Mouse (Mus musculus) cerebellum, adult 18-20 months (tissue): ENCODE results near the gene Top3a.

Experiments used
- DNase-seq, 2 experiments: peaks; one replicate each; pipeline ENCODE4 v3.0.0; 2021

The Top3a gene

DNA sequence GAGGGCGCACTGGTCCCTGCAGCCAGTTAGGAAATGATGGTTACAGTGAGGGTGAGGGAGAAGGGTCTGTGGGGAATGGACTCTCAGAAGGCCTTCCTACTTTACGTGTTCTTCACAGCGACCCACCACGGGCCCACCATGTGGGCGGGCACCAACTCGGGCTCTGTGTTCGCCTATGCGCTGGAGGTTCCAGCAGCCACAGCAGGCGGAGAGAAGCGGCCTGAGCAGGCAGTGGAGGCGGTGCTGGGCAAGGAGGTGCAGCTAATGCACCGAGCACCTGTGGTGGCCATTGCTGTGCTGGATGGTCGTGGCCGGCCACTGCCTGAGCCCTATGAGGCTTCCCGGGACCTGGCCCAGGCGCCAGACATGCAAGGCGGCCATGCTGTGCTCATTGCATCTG is 65.9 kb downstream of the Top3a start:
- no peak for DNase-seq

DNA sequence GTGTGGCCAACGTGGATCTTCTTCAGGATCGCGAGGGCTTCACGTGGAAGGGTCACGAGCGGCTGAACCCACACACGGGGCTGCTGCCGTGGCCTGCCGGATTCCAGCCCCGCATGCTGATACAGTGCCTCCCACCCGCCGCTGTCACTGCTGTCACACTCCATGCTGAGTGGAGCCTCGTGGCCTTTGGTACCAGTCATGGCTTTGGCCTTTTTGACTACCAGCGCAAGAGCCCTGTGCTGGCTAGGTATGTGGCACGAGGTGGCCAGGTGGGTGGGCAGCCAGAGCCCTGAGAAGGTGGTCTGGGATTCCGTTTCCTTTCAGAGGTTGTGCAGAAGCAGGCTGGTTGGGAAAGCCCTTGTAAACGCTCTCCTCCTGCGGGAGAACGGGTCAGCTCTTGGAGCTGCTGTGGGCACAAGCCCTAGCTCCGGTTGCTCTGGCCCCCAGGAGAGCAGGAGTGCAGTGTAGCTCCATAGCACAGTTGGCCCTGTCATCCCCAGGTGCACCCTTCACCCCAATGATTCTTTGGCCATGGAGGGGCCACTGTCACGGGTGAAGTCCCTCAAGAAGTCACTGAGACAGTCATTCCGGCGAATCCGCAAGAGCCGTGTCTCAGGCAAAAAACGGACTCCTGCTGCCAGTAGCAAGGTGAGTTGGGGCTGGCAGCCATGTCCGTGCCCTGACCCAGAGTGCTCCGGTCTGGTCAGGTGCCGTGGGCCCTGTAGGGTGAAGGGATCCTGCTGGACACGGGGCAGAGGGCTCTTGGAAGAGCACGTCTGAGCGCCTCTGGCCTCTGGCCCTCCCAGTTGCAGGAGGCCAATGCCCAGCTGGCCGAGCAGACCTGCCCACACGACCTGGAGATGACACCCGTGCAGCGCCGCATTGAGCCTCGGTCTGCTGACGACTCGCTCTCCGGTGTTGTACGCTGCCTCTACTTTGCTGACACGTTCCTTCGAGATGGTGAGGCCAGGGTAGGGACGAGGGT is 67.4 kb downstream of the Top3a start:
- DNase-seq = peak in 1 of 2 experiments; percentile 2

DNA sequence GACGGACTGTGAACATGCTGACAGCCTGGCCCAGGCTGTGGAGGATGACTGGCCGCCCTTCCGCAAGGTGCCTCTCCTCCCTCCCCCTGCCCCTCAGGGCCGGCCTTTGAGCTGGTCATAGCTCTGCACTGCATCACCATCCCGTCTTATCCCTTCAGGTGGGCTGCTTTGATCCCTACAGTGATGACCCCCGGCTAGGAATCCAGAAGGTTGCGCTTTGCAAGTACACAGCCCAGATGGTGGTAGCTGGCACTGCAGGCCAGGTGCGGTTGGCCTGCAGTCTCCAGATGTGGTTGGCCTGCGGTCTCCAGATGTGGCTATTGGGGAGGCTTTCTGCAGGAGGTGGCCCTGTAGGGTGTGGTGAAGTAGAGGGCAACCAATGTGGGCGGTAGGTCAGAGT is 68.5 kb downstream of the Top3a start:
- DNase-seq = peak in 1 of 2 experiments; percentile 1

DNA sequence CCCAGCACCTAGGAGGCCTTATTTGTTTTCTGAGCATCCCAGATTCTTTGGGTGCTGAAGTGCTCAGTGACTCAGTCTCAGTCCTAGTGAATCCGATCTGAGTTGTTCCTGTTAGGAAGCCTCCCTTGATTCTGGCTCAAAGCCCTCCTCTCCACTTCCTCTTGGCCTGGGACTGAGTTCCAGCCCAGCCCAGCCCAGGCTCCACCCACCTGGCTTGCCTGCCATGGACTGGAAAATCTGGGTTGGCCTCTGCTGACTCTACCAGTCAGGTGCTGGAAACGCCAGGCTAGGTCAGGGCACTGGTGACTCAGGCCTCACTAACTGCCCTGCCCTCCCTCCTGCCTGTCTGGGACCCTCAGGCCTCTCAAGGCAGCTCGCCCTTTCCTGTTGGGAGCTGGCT is 69.5 kb downstream of the Top3a start:
- DNase-seq = peak; percentile 37 to 49

DNA sequence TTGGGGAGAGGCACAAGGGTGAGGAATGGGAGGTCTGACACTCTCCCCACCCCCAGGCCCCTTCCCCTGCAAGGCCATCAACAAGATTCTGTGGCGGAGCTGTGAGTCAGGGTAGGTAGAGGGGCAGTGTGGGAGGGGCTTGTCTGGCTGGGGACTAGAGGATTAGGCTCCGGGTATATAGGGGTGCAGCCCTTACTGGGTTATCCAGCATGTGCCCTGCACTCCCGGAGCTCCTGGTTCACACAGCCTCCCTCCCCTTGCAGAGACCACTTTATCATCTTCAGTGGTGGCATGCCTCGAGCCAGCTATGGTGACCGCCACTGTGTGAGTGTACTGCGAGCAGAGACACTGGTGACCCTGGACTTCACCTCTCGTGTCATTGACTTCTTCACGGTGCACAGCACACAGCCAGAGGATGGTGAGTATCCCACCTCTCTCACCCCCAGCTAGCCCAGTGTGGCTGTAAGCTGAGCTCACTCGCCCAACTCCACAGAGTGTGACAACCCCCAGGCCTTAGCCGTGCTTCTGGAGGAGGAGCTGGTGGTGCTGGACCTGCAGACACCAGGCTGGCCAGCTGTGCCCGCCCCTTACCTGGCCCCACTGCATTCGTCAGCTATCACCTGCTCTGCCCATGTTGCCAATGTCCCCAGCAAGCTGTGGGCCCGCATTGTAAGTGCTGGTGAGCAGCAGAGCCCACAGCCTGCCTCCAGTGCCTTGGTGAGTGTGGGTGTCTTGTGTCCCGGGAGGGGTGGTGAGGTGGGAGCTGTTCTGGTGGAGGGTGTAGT is 70.3 kb downstream of the Top3a start:
- peak; percentile 6 for DNase-seq

DNA sequence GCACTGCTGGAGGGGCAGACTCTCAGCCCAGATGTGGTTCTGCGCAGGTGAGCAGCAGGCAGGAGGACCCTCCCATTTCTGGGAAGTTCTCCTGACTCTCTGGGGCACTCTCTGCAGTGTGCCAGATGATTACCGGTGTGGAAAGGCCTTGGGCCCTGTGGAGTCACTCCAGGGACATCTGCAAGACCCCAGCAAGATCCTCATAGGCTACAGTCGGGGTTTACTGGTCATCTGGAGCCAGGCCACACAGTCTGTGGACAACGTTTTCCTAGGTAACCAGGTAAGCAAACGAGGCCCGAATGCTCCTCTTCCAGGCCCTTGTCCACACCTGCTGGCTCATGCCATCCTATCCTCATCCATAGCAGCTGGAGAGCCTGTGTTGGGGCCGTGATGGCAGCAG is 71.1 kb downstream of the Top3a start:
- peak in 1 of 2 experiments; percentile 2 for DNase-seq

DNA sequence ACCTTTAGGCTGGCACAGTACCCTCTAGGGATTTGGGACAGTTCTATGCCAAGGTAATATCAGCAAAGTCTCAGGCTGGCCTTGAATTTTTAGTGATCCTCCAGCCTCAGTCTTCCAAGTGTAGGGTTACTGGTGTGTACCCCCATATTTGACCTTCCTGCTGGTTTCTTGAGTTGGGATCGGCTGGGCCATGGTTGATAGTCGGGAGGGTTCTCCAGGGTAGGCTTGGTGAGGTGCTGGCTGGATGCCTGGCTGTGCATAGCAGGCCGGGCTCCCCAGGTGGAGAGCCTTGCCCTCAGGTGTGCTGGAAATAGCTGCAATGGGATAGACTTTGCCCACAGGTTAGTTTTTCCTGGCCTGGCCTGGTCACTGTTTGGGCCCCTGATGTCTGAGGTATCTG is 71.9 kb downstream of the Top3a start:
- peak in 1 of 2 experiments; percentile 4 for DNase-seq

DNA sequence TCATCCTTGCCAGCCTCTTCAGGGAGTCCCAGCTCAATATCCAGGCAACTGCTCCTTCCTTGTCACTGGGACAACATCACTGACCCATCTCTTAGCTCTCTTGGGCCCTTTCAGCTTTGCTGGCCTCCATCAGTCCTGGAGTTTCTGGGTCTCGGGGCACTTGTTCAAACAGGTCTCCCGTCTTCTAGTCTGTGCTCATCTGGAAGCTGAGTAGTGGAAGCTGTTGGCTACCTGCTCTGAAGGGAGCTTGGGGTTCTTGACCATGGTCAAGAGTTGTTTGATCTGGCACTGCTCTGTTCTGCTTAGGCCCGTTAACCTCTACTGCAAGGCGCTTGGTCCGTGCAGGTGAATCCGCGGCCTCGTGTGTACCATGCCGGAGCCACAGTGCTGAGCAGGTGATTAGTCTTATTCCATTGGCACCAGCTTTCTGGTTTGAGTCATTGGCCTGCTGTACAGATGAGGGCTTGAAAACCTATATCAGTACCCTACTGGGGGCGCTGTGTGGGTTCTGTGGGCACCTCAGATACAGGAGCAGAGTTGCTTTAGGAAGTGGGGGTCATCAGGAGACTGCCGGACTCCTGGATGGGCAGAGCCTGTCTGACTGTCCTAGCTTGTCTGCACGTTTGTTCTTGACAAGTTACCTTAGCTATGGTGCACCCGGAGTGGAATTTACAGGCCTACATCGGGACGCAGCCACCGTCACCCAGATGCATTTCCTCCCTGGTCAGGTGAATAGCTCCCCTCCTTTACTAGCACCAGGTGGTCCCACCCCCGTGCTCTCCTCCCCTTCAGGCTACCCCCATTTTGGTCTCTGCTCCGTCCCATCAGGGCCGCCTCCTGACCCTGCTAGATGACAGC is 72.9 kb downstream of the Top3a start:
- DNase-seq = peak; percentile 17 to 29

DNA sequence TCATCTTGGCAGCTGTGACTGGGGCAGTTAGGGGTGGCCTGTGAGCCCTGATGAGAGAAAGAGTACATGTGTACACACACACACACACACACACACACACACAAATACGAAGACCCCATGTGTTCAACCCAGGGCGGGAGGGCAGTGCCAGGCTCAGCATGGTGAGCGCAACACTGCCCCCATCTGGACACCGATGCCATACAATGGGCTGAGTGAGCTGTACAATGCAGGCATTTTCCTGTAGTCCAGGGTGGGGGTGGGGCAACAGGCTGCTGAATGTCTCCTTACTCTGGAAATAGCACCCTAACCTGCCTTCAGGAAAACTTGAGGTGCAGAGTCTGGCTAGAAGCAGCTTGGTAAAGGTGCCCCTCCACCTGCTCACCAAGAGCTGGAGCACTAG is 74.0 kb downstream of the Top3a start:
- peak; percentile 68 to 73 for DNase-seq

DNA sequence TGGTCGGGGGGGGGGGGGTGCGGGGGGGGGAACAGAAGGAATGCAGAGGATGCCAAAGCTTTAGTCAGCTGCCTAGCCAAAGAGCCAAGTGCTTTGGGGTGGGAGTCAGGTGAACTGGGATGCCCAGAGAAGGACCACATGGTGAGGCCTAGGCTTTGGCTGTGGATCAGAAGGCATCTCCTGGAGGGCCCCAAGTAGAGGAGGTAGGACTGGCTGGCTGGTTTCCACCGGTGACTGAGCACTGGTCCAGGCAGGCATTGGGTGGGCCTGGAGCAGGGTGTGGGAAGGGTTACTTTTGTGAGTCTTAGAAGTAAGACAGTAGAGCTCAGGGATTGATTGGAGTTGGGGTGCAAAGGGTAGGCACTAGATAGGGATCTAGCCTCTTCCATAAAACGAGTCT is 75.6 kb downstream of the Top3a start:
- peak; percentile 23 to 26 for DNase-seq

DNA sequence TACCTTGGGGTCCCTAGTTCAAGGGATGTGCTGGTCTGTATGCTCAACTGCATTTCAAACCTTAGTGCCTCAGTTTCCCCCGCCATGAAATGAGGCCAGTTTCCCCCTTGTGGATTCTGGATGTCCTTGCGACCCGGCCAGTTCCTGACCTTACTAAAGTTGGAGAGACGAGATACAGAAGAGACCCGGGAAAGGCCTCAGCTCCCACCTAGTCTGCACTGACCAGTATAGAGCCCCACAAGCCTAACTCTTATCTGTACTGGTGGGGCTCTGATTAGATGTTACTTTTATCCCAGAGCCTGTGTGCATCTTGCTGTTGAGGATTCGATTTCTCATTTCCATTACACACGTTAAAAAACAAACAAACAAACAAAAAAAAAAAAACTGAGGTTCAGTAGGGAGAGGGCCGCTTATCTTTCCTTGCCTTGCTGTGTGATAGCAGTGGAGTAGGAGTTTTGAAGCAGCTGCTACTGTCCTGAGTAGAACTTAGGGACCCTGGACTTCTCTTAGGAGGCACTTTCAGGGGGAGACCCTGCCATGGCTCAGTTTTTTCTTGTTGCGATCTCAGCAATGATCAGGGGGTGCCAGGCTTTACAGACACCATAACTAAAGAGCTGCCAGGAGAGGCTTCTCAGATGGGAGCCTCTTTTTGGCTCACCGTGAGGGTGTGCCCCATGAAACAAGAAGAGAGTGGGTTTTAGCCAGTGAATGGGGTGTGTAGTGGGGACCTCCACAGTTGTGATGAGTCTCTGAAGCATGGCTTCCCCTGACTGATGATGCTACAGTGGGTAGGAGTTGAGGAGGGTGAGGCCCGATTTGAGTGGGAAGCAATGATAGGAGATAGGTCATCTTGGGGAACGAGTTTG is 76.6 kb downstream of the Top3a start:
- DNase-seq = peak; percentile 7 to 23

DNA sequence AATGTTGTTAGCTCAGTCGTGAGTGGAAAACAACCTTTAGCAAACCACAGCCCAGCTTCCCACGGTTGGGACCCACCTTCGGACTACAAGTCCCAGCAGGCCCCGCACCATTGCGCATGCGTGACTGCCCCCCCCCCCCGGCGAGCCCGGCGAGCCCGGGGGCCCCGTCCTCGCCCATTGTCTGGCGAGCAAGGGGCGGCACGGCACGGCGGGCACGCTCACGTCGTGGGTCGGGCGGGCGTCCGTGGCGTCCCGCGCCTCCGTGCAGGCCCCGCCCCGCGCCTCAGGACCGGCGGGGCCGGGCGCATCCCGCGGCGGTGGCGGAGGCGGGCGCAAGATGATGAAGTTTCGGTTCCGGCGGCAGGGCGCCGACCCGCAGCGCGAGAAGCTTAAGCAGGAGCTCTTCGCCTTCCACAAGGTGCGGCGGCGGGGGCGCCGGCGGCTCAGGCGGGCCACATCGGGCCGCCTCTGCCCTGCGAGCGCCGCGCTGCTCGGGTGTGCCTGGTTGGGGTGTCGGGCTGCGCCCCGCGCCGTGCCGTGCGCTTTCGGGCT is 77.6 kb downstream of the Top3a start, which contains the start of gene Llgl1:
Llgl1 (plus strand) TSS at position 200 of the 552 bp plus-strand sequence.
- DNase-seq = peak; percentile 89 to 93

DNA sequence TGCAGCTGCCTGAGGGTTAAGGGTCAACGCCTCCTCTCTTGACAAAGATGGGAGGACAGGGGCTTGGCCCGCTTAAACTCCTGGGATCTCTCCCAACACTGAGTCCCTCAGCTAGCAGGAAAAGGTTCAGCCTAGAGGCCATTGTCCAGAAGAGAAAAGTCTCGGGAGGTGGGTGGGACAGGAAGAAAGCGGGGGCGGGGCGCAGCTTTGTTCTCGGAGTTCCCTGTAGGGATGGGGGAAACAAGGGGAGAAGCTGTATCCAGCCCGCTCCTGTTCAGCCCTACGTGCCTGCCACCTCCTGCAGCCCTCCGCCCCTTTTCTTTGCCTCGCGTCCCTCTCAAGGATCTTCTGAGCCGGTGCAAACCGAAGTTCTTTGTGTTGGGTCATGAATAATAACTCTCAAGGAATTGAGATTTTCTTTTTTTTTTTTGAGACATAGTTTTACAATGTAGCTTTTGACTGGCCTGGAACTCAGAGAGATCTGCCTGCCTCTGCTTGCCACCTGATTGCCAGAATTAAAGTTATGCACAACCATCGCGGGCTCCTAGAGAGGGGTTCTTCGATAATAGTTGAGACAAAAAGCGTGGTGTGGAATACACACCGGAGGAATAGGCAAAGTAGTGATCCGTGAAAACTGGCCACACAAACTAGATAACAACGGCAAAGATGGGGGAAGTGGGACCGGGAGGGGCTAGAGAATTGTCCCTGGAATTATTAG is 78.2 kb downstream of the Top3a start:
- DNase-seq = peak; percentile 42 to 47

DNA sequence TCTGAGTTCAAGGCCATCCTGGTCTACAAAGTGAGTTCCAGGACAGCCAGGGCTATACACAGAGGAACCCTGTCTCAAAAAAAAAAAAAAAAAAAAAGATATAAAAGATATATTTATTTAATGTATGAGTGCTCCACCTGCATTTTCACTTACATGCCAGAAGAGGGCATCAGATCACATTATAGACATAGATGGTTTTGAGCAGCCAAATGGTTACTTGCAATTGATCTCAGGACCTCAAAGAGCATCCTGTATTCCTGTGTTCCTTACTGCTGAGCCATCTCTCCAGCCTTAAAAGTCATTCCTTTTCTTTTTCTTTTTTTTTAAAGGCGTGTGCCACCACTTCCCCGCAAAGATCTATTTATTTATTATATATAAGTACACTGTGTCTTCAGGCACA is 79.6 kb downstream of the Top3a start:
- no peak for DNase-seq

DNA sequence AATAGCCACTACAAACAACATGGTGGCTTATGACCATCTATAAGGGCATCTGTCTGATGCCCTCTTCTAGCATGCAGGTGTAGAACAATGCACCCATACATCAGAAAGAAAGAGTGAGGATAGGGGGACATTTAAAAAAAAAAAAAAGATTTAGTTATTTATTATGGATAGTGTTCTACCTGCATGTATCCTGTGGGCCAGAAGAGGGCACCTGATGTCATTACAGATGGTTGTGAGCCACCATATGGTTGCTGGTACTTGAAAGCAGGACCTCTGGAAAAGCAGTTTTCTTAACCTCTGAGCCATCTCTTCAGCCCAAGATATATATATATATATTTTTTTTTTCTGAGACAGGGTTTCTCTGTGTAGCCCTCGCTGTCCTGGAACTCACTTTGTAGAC is 81.0 kb downstream of the Top3a start:
- DNase-seq = peak in 1 of 2 experiments; percentile 2
